In genomic region chr8:123887956-123888355, GRCm38 (mm10) we compare ENCODE assay signal across 18 mouse cellular contexts. TPM values are rescaled to one million over a fixed set of nuclear protein-coding genes. Genes with fewer than 3 reads are reported as not detected.
"Had no signal": no experiment of that assay in that cellular context is flagged by ENCODE, and none has a peak within 500 bp of the region (broad histone marks: within the 10 kb centered on the region; RNA-seq: fewer than 3 reads in every experiment).

No protein-coding gene starts in this region.

- ATAC-seq: midbrain, embryonic 13.5 days; midbrain, embryonic 15.5 days had no signal

- H3K36me3 ChIP-seq: midbrain, embryonic 13.5 days; midbrain, embryonic 15.5 days; neural tube, embryonic 12.5 days; stomach, embryonic 15.5 days had no signal

- H3K9ac ChIP-seq: lung, embryonic 14.5 days; midbrain, embryonic 13.5 days; midbrain, embryonic 15.5 days; neural tube, embryonic 12.5 days; stomach, embryonic 15.5 days had no signal

- H3K4me2 ChIP-seq: lung, embryonic 14.5 days; midbrain, embryonic 11.5 days; midbrain, embryonic 13.5 days; midbrain, embryonic 15.5 days; neural tube, embryonic 12.5 days; stomach, embryonic 15.5 days had no signal

- H3K9me3 ChIP-seq: midbrain, embryonic 13.5 days; midbrain, embryonic 15.5 days; neural tube, embryonic 12.5 days; stomach, embryonic 15.5 days had no signal

- H3K4me3 ChIP-seq: megakaryocyte, embryonic 14.5 days; midbrain, embryonic 13.5 days; midbrain, embryonic 15.5 days; neural tube, embryonic 12.5 days; stomach, embryonic 15.5 days had no signal

- DNase-seq: lung, adult 18-20 months; lung, embryonic 14.5 days; lung, postnatal 10 days; lung, postnatal 4 days; right cerebral cortex, postnatal 14 days; thymus, adult 2 months; thymus, postnatal 25 days; thymus, postnatal 4 days had no signal

- H3K27ac ChIP-seq: midbrain, embryonic 13.5 days; midbrain, embryonic 15.5 days; neural tube, embryonic 12.5 days; stomach, embryonic 15.5 days; stomach, postnatal 0 days had no signal

RNA-seq across cellular contexts. Expression of gene Acta1, which starts 6.6 kb away (rescaled TPM):
- total RNA-seq: megakaryocyte progenitor cell, adult 5-6 weeks; monocyte, adult 5-6 weeks; neutrophil, adult 5-6 weeks had no signal
- polyA plus RNA-seq: midbrain, embryonic 11.5 days had no signal
